Mouse (Mus musculus): ENCODE measurements around the gene Bad. TPM values are rescaled to one million over a fixed set of nuclear protein-coding genes. Genes with fewer than 3 reads are reported as not detected.
A peak's percentile ranks its signal among the peaks of the same experiment; 100 is the strongest.

Gene Bad
- polyA plus RNA-seq, 1 experiment from 2014 or later, result 79.0 TPM

- Histone ChIP-seq H3K4me3 (ENCODE audit: low read depth, low read length) (peak within 1 kb of the TSS; percentile 65), H3K4me2 (replicated peaks; ENCODE audit: low read depth) (peak within 1 kb of the TSS; percentile 74), H3K36me3 (ENCODE audit: control insufficient read depth, insufficient read depth, low read length) (peaks cover 6% of the 10 kb centered on the region), H3K27ac (replicated peaks) (peak within 1 kb of the TSS; percentile 93), H3K27me3 (ENCODE audit: control insufficient read depth, insufficient read depth, low read length) (no peaks in the 10 kb centered on the region), H3K9me3 (ENCODE audit: control insufficient read depth, low read length) (no peaks in the 10 kb centered on the region), H3K4me1 (replicated peaks; ENCODE audit: control insufficient read depth, insufficient read depth) (peaks cover 4% of the 10 kb centered on the region), H3K9ac (ENCODE audit: low read length) (peak within 1 kb of the TSS; percentile 69)
- peak; percentile 67 for DNase-seq (ENCODE audit: low spot score)
- no peak for ATAC-seq (ENCODE audit: low FRiP score, low TSS enrichment)
- WGBS, result under 1% methylated on average over 16 of the region's 16 CpGs
- TF ChIP-seq CTCF (IDR thresholded peaks at IDR 0.05; ENCODE audit: low read depth) (peak; percentile 57), EP300 (optimal IDR thresholded peaks at IDR 0.05) (no peak)
Observed at GRCm38 (mm10) chr19:6975537-6976521, 34.2 kb downstream of the Bad start, which contains the start of gene Plcb3. Gene Plcb3 (minus strand): TSS chr19:6976470.

GRCm38 (mm10) chr19:6977759-6978638, 36.3 kb downstream of the Bad start:
- H3K4me3 ChIP-seq (ENCODE audit: low read depth, low read length), result no peak overlapping the region
- ATAC-seq (ENCODE audit: low FRiP score, low TSS enrichment), result no peak
- no peak for TF ChIP-seq EP300 (optimal IDR thresholded peaks at IDR 0.05)
- TF ChIP-seq CTCF (IDR thresholded peaks at IDR 0.05; ENCODE audit: low read depth), result no peak
- peaks cover 8% of the 10 kb centered on the region; the same call in 1 of the 2 replicates for H3K4me1 ChIP-seq (replicated peaks; ENCODE audit: control insufficient read depth, insufficient read depth)
- no peaks in the 10 kb centered on the region for H3K27me3 ChIP-seq (ENCODE audit: control insufficient read depth, insufficient read depth, low read length)
- H3K9me3 ChIP-seq (ENCODE audit: control insufficient read depth, low read length), result no peaks in the 10 kb centered on the region
- H3K27ac ChIP-seq (replicated peaks), result no peak overlapping the region
- WGBS, result 77% methylated on average over 13 of the region's 13 CpGs
- H3K4me2 ChIP-seq (replicated peaks; ENCODE audit: low read depth), result peak overlapping the region; percentile 84; the same call in 1 of the 2 replicates
- peaks cover 6% of the 10 kb centered on the region for H3K36me3 ChIP-seq (ENCODE audit: control insufficient read depth, insufficient read depth, low read length)
- H3K9ac ChIP-seq (ENCODE audit: low read length), result peak overlapping the region; percentile 27; the same call in 1 of the 2 replicates
- no peak for DNase-seq (ENCODE audit: low spot score)

- Histone ChIP-seq H3K4me3 (ENCODE audit: low read depth, low read length) (peak overlapping the region; percentile 64; the same call in 1 of the 2 replicates), H3K4me2 (replicated peaks; ENCODE audit: low read depth) (peak overlapping the region; percentile 84), H3K9ac (ENCODE audit: low read length) (0 out of 2 replicates have a peak overlapping the region, but pooled peaks have one; percentile 27), H3K4me1 (replicated peaks; ENCODE audit: control insufficient read depth, insufficient read depth) (peaks cover 8% of the 10 kb centered on the region; the same call in 1 of the 2 replicates), H3K27me3 (ENCODE audit: control insufficient read depth, insufficient read depth, low read length) (no peaks in the 10 kb centered on the region), H3K9me3 (ENCODE audit: control insufficient read depth, low read length) (no peaks in the 10 kb centered on the region), H3K27ac (replicated peaks) (no peak overlapping the region), H3K36me3 (ENCODE audit: control insufficient read depth, insufficient read depth, low read length) (peaks cover 6% of the 10 kb centered on the region)
- no peak for TF ChIP-seq EP300 (optimal IDR thresholded peaks at IDR 0.05)
- no peak for TF ChIP-seq CTCF (IDR thresholded peaks at IDR 0.05; ENCODE audit: low read depth)
- DNase-seq (ENCODE audit: low spot score) (no peak), ATAC-seq (ENCODE audit: low FRiP score, low TSS enrichment) (no peak)
- 35% methylated on average over 3 of the region's 3 CpGs for WGBS
Observed at GRCm38 (mm10) chr19:6978639-6978974, 36.9 kb downstream of the Bad start.

- H3K36me3 ChIP-seq (ENCODE audit: control insufficient read depth, insufficient read depth, low read length), result peaks cover 6% of the 10 kb centered on the region
- H3K27me3 ChIP-seq (ENCODE audit: control insufficient read depth, insufficient read depth, low read length), result no peaks in the 10 kb centered on the region
- no peaks in the 10 kb centered on the region for H3K9me3 ChIP-seq (ENCODE audit: control insufficient read depth, low read length)
- WGBS, result 5% methylated on average over 11 of the region's 11 CpGs
- H3K4me3 ChIP-seq (ENCODE audit: low read depth, low read length), result peak overlapping the region; percentile 64
- H3K9ac ChIP-seq (ENCODE audit: low read length), result peak overlapping the region; percentile 67
- ATAC-seq (ENCODE audit: low FRiP score, low TSS enrichment) (no peak), DNase-seq (ENCODE audit: low spot score) (no peak)
- H3K4me2 ChIP-seq (replicated peaks; ENCODE audit: low read depth), result peak overlapping the region; percentile 84
- H3K27ac ChIP-seq (replicated peaks), result peak overlapping the region; percentile 81
- TF ChIP-seq EP300 (optimal IDR thresholded peaks at IDR 0.05), result no peak
- TF ChIP-seq CTCF (IDR thresholded peaks at IDR 0.05; ENCODE audit: low read depth), result no peak
- H3K4me1 ChIP-seq (replicated peaks; ENCODE audit: control insufficient read depth, insufficient read depth), result peaks cover 8% of the 10 kb centered on the region; the same call in 1 of the 2 replicates
Observed at GRCm38 (mm10) chr19:6979001-6979479, 37.4 kb downstream of the Bad start.

GRCm38 (mm10) chr19:6979486-6980380, 38.1 kb downstream of the Bad start:
- peak overlapping the region; percentile 64 for H3K4me3 ChIP-seq (ENCODE audit: low read depth, low read length)
- peak overlapping the region; percentile 82 for H3K27ac ChIP-seq (replicated peaks)
- peak; percentile 100 for DNase-seq (ENCODE audit: low spot score)
- peak; percentile 92 for ATAC-seq (ENCODE audit: low FRiP score, low TSS enrichment)
- peaks cover 8% of the 10 kb centered on the region; the same call in 1 of the 2 replicates for H3K4me1 ChIP-seq (replicated peaks; ENCODE audit: control insufficient read depth, insufficient read depth)
- under 1% methylated on average over 55 of the region's 59 CpGs for WGBS
- H3K27me3 ChIP-seq (ENCODE audit: control insufficient read depth, insufficient read depth, low read length), result no peaks in the 10 kb centered on the region
- peak overlapping the region; percentile 77 for H3K9ac ChIP-seq (ENCODE audit: low read length)
- H3K4me2 ChIP-seq (replicated peaks; ENCODE audit: low read depth), result peak overlapping the region; percentile 84
- no peaks in the 10 kb centered on the region for H3K9me3 ChIP-seq (ENCODE audit: control insufficient read depth, low read length)
- TF ChIP-seq EP300 (optimal IDR thresholded peaks at IDR 0.05) (no peak), CTCF (IDR thresholded peaks at IDR 0.05; ENCODE audit: low read depth) (peak; percentile 75)
- H3K36me3 ChIP-seq (ENCODE audit: control insufficient read depth, insufficient read depth, low read length), result peaks cover 6% of the 10 kb centered on the region
